8 mouse cellular contexts compared by ENCODE assay signal in the genomic region with DNA sequence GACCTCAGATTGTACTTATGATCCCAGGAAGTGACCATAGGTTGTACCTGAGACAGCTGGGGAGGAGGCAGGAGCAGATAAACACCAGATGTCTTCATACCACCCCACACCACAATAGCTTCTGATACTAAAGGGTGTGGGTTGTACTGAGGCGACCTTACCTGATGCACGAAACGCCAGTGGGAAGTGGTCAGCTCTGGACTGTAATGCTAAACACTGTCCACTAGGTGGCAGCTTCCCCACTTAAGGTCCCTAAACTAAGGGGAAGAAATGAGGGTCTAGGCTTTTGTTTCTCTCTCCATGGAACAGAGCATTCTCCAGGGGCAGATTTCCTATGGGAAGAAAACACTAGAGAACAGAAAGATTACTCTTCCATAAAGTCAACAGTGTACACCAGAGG. TPM values are rescaled to one million over a fixed set of nuclear protein-coding genes. Genes with fewer than 3 reads are reported as not detected.
DNase-seq lines count a peak whose midpoint lies in the region; ATAC-seq and TF ChIP-seq lines count a peak whose summit lies in the region.

No protein-coding gene starts in this region.

- no peaks in the 10 kb centered on the region for H3K27me3 ChIP-seq in hindbrain, postnatal 0 days (ENCODE audit: insufficient read depth, low read length)
- no peaks in the 10 kb centered on the region for H3K27me3 ChIP-seq in hindbrain, embryonic 13.5 days
- H3K27me3 ChIP-seq in E14TG2a.4 (ENCODE audit: insufficient read depth, low read length): no peaks in the 10 kb centered on the region

- H3K4me3 ChIP-seq in hindbrain, postnatal 0 days (ENCODE audit: low read length): no peak overlapping the region
- no peak overlapping the region for H3K4me3 ChIP-seq in hindbrain, embryonic 13.5 days
- H3K4me3 ChIP-seq in E14TG2a.4 (replicated peaks; ENCODE audit: low read length): no peak overlapping the region

- 41% methylated on average over 3 of the region's 3 CpGs for WGBS in hindbrain, postnatal 0 days
- 28% methylated on average over 3 of the region's 3 CpGs for WGBS in hindbrain, embryonic 13.5 days

- ATAC-seq in hindbrain, postnatal 0 days: no peak
- ATAC-seq in hindbrain, embryonic 13.5 days (ENCODE audit: low FRiP score): no peak
- ATAC-seq in megakaryocyte progenitor cell, adult 5-6 weeks (replicated peaks; ENCODE audit: poor library complexity): peak; percentile 75

- H3K9me3 ChIP-seq in hindbrain, postnatal 0 days (ENCODE audit: low read length): no peaks in the 10 kb centered on the region; the same call in 1 of the 2 replicates
- peaks cover 14% of the 10 kb centered on the region for H3K9me3 ChIP-seq in hindbrain, embryonic 13.5 days
- H3K9me3 ChIP-seq in E14TG2a.4 (ENCODE audit: low read length): peaks cover 13% of the 10 kb centered on the region

- no peak overlapping the region for H3K4me2 ChIP-seq in hindbrain, postnatal 0 days (ENCODE audit: low read depth, low read length)
- no peak overlapping the region for H3K4me2 ChIP-seq in hindbrain, embryonic 13.5 days

- H3K27ac ChIP-seq in hindbrain, postnatal 0 days: no peak overlapping the region
- H3K27ac ChIP-seq in hindbrain, embryonic 13.5 days: no peak overlapping the region

- no peaks in the 10 kb centered on the region for H3K36me3 ChIP-seq in hindbrain, postnatal 0 days (ENCODE audit: insufficient read depth, low read length)
- H3K36me3 ChIP-seq in hindbrain, embryonic 13.5 days: peaks cover 21% of the 10 kb centered on the region
- H3K36me3 ChIP-seq in E14TG2a.4 (ENCODE audit: insufficient read depth, low read length): no peaks in the 10 kb centered on the region

- no peak overlapping the region for H3K9ac ChIP-seq in hindbrain, postnatal 0 days (replicated peaks; ENCODE audit: low read length)
- no peak overlapping the region for H3K9ac ChIP-seq in hindbrain, embryonic 13.5 days

- peak; percentile 82 for TF ChIP-seq CTCF in hindbrain, postnatal 0 days (IDR thresholded peaks at IDR 0.05; ENCODE audit: low read depth)
- peak; percentile 72 for TF ChIP-seq CTCF in E14TG2a.4 (conservative IDR thresholded peaks at IDR 0.05; ENCODE audit: low read length)

- peak; percentile 62 for DNase-seq in hindbrain, postnatal 0 days (ENCODE audit: low spot score)
- peak; percentile 34 to 43 for DNase-seq in cerebellum, adult 18-20 months
- no peak for DNase-seq in urinary bladder, adult 18-20 months (ENCODE audit: low spot score in 2 of 2)
- DNase-seq in left cerebral cortex, adult 11 months (ENCODE audit: low spot score): no peak
- DNase-seq in layer of hippocampus, adult 18-20 months (ENCODE audit: low spot score in 2 of 2): no peak

- H3K4me1 ChIP-seq in hindbrain, postnatal 0 days (ENCODE audit: insufficient read depth, low read length): no peaks in the 10 kb centered on the region
- H3K4me1 ChIP-seq in hindbrain, embryonic 13.5 days (replicated peaks): no peaks in the 10 kb centered on the region
- H3K4me1 ChIP-seq in E14TG2a.4 (replicated peaks; ENCODE audit: low read depth, low read length): no peaks in the 10 kb centered on the region

RNA-seq across cellular contexts. Expression of a gene that starts 53.9 kb away (rescaled TPM):
- 9.1 and 11.4 TPM in 2 replicates for total RNA-seq in hindbrain, postnatal 0 days (2014; rRNA removed)
- polyA plus RNA-seq in hindbrain, postnatal 0 days (2015; fragmentation: Nextera tagmentation; extraction: Ambion mirVana): 42.3 and 43.9 TPM in 2 replicates
- polyA plus RNA-seq in hindbrain, embryonic 13.5 days (2015; fragmentation: Nextera tagmentation; extraction: Ambion mirVana): 56.5 and 60.5 TPM in 2 replicates
- total RNA-seq in megakaryocyte progenitor cell, adult 5-6 weeks (2015): 33.9 and 38.5 TPM in 2 replicates
- total RNA-seq in megakaryocyte progenitor cell, adult 5-6 weeks (2017): 26.1 and 37.4 TPM in 2 replicates
- total RNA-seq in layer of hippocampus, adult 18-20 months (2021): 10 to 100 TPM; 34.2 to 34.6 TPM

Comparison
In these comparisons a context has a peak if more than half of its experiments do, and no peak if none do; other contexts are left out.
1. DNase-seq: peak in hindbrain, postnatal 0 days (single experiment) and cerebellum, adult 18-20 months (2 of 2); none in urinary bladder, adult 18-20 months (0 of 2), left cerebral cortex, adult 11 months (single experiment) and layer of hippocampus, adult 18-20 months (0 of 2).